Mouse (Mus musculus) G1E (cell line): ENCODE results near the gene Gm6309. TPM values are rescaled to one million over a fixed set of nuclear protein-coding genes. Genes with fewer than 3 reads are reported as not detected.

Experiments
- ATAC-seq: 2 replicates; pipeline ENCODE4 v1.8.0; 2016; ENCODE audit warnings: mild to moderate bottlenecking; ENCODE audit not compliant: insufficient number of reproducible peaks, poor library complexity, low FRiP score, severe bottlenecking; ENCODE audit errors: extremely low read depth
- DNase-seq: peaks from one replicate; pipeline ENCODE4 v3.0.0; 2012; ENCODE audit warnings: low spot score
- H3K27me3 ChIP-seq: 2 replicates; pipeline ENCODE4 v1.6.1; 2012; ENCODE audit warnings: mild to moderate bottlenecking, low read length, inconsistent platforms; ENCODE audit not compliant: insufficient read depth
- H3K36me3 ChIP-seq: replicated peaks from 2 replicates; pipeline ENCODE3; 2012; ENCODE audit warnings: mild to moderate bottlenecking, inconsistent platforms
- H3K4me1 ChIP-seq: 2 replicates; pipeline ENCODE4 v1.6.1; 2012; ENCODE audit warnings: low read depth, low read length, inconsistent platforms, mixed read lengths; ENCODE audit not compliant: insufficient read depth
- H3K4me3 ChIP-seq: 2 replicates; pipeline ENCODE4 v1.5.1; 2012; ENCODE audit warnings: low read depth, mild to moderate bottlenecking, inconsistent platforms, low read length, moderate library complexity, mixed read lengths
- H3K9me3 ChIP-seq: replicated peaks from 2 replicates; pipeline ENCODE4 v1.6.1; 2012; ENCODE audit warnings: inconsistent platforms
- CTCF ChIP-seq: IDR thresholded peaks from 2 replicates; pipeline ENCODE4 v1.5.1; 2012; ENCODE audit warnings: low read depth, low read length, inconsistent platforms, mixed read lengths
- GATA1 ChIP-seq: IDR thresholded peaks from 2 replicates; pipeline ENCODE4 v1.6.1; 2012; ENCODE audit warnings: borderline replicate concordance, low read length, inconsistent platforms, mixed read lengths
- GATA2 ChIP-seq: IDR thresholded peaks from 2 replicates; pipeline ENCODE4 v1.6.1; 2012; ENCODE audit warnings: low read depth, low read length, inconsistent platforms, borderline replicate concordance
- POLR2AphosphoS5 ChIP-seq: IDR thresholded peaks from 2 replicates; pipeline ENCODE4 v1.6.1; 2012; ENCODE audit warnings: low read depth, low read length, inconsistent platforms; ENCODE audit not compliant: insufficient replicate concordance
- TAL1 ChIP-seq: conservative IDR thresholded peaks from 2 replicates; pipeline ENCODE4 v1.6.1; 2012; ENCODE audit warnings: low read depth, low read length, inconsistent platforms, mixed read lengths
- polyA plus RNA-seq: library from polyadenylated mRNA; stranded (reverse); fragments of >175 nt; gene quantifications from 2 replicates; pipeline ENCODE4 v1.2.3, GENCODE M21; 2012
- total RNA-seq, 2 experiments: library from RNA; stranded (forward) in 1 of 2; stranded (reverse) in 1 of 2; fragments of 200-1000 nt in 1 of 2; fragments of >200 nt in 1 of 2; fragmentation: Nextera tagmentation in 1 of 2; gene quantifications; 2 replicates each; pipeline ENCODE4 v1.2.3; 2014 to 2017

Gm6309 gene
- total and polyA plus RNA-seq, 3 experiments, result not detected

- Histone ChIP-seq H3K27me3 (no peaks in the 10 kb centered on the region), H3K4me3 (no peak overlapping the region), H3K36me3 (no peaks in the 10 kb centered on the region), H3K9me3 (0 out of 2 replicates have a peak, but pooled peaks cover 2% of the 10 kb centered on the region), H3K4me1 (no peaks in the 10 kb centered on the region)
- no peak for TF ChIP-seq CTCF
- TF ChIP-seq TAL1, result no peak
- TF ChIP-seq POLR2AphosphoS5, result no peak
- no peak for TF ChIP-seq GATA1
- TF ChIP-seq GATA2, result no peak
- ATAC-seq, result no peak
- DNase-seq, result no peak
Measured at GRCm38 (mm10) chr5:146150454-146150853, 20.1 kb downstream of the Gm6309 start.

- H3K27me3 ChIP-seq, result no peaks in the 10 kb centered on the region
- H3K36me3 ChIP-seq, result no peaks in the 10 kb centered on the region
- no peaks in the 10 kb centered on the region for H3K4me1 ChIP-seq
- 0 out of 2 replicates have a peak, but pooled peaks cover 2% of the 10 kb centered on the region for H3K9me3 ChIP-seq
- no peak overlapping the region for H3K4me3 ChIP-seq
- TF ChIP-seq TAL1, result no peak
- DNase-seq (no peak), ATAC-seq (no peak)
Measured at GRCm38 (mm10) chr5:146147903-146148302, 22.6 kb downstream of the Gm6309 start.

Other genes with a start within 250 kb of the Gm6309 start
- not detected in 2 replicates for gene Cyp3a25, start 161.1 kb downstream of the Gm6309 start, total RNA-seq (2014; fragmentation: Nextera tagmentation)
- not detected in 2 replicates for gene Cyp3a25, start 161.1 kb downstream of the Gm6309 start, total RNA-seq (2017)
- not detected in 2 replicates for gene Cyp3a25, start 161.1 kb downstream of the Gm6309 start, polyA plus RNA-seq
- gene Cyp3a59, start 91.5 kb downstream of the Gm6309 start, total RNA-seq (2014; fragmentation: Nextera tagmentation), result not detected in 2 replicates
- gene Cyp3a59, start 91.5 kb downstream of the Gm6309 start, total RNA-seq (2017), result not detected in 2 replicates
- gene Cyp3a59, start 91.5 kb downstream of the Gm6309 start, polyA plus RNA-seq, result not detected in 2 replicates
- gene Gm5565, start 10.2 kb downstream of the Gm6309 start, total RNA-seq (2014; fragmentation: Nextera tagmentation), result not detected in 2 replicates
- gene Gm5565, start 10.2 kb downstream of the Gm6309 start, total RNA-seq (2017), result not detected in 2 replicates
- gene Gm5565, start 10.2 kb downstream of the Gm6309 start, polyA plus RNA-seq, result not detected in 2 replicates
- gene 1700001J03Rik, start 14.6 kb upstream of the Gm6309 start, total RNA-seq (2014; fragmentation: Nextera tagmentation), result not detected in 2 replicates
- gene 1700001J03Rik, start 14.6 kb upstream of the Gm6309 start, total RNA-seq (2017), result 0.16 TPM in 1 of 2 replicates, not detected in the other
- not detected in 2 replicates for gene 1700001J03Rik, start 14.6 kb upstream of the Gm6309 start, polyA plus RNA-seq
- gene Rnf6, start 50.8 kb upstream of the Gm6309 start, total RNA-seq (2014; fragmentation: Nextera tagmentation), result 56.1 and 62.6 TPM in 2 replicates
- 48.4 and 56.4 TPM in 2 replicates for gene Rnf6, start 50.8 kb upstream of the Gm6309 start, total RNA-seq (2017)
- 8.1 and 13.9 TPM in 2 replicates for gene Rnf6, start 50.8 kb upstream of the Gm6309 start, polyA plus RNA-seq
- 160 and 167 TPM in 2 replicates for gene Cdk8, start 60.5 kb upstream of the Gm6309 start, total RNA-seq (2014; fragmentation: Nextera tagmentation)
- gene Cdk8, start 60.5 kb upstream of the Gm6309 start, total RNA-seq (2017), result 64.9 and 67.0 TPM in 2 replicates
- 28.3 and 30.2 TPM in 2 replicates for gene Cdk8, start 60.5 kb upstream of the Gm6309 start, polyA plus RNA-seq
- not detected in 2 replicates for gene Wasf3, start 214.3 kb upstream of the Gm6309 start, total RNA-seq (2014; fragmentation: Nextera tagmentation)
- 0.05 and 0.06 TPM in 2 replicates for gene Wasf3, start 214.3 kb upstream of the Gm6309 start, total RNA-seq (2017)
- gene Wasf3, start 214.3 kb upstream of the Gm6309 start, polyA plus RNA-seq, result not detected in 2 replicates